Mouse (Mus musculus): ENCODE measurements at regions not wholly inside any gene's neighbourhood (a gene's known extent, or its start where the extent isn't known, plus 50 kb on each side); places are given as distances from the start of the nearest gene placed in this dataset.
A peak's percentile ranks its signal among the peaks of the same experiment; 100 is the strongest.

GRCm38 (mm10) chr3:132006191-132006590 is 78.9 kb upstream of the Dkk2 start:
- ATAC-seq (replicated peaks; ENCODE audit: low FRiP score) (no peak), DNase-seq (ENCODE audit: low spot score) (no peak)
- no peaks in the 10 kb centered on the region for H3K9me3 ChIP-seq (ENCODE audit: control insufficient read depth, low read length)
- no peaks in the 10 kb centered on the region for H3K27me3 ChIP-seq (replicated peaks; ENCODE audit: control insufficient read depth, insufficient read depth, low read length)
- H3K4me2 ChIP-seq = no peak overlapping the region
- no peaks in the 10 kb centered on the region for H3K4me1 ChIP-seq (replicated peaks; ENCODE audit: control insufficient read depth, insufficient read depth, low read length)
- no peak overlapping the region for H3K4me3 ChIP-seq (ENCODE audit: low read depth, low read length)
- H3K9ac ChIP-seq (ENCODE audit: low read depth, low read length) = no peak overlapping the region
- no peaks in the 10 kb centered on the region for H3K36me3 ChIP-seq (ENCODE audit: control insufficient read depth, insufficient read depth, low read length)
- H3K27ac ChIP-seq (ENCODE audit: low read depth, low read length) = no peak overlapping the region
- WGBS = 83% methylated on average over 7 of the region's 7 CpGs

- WGBS = 76% methylated on average over 11 of the region's 11 CpGs
- ATAC-seq (replicated peaks; ENCODE audit: low FRiP score) = no peak
- no peak overlapping the region for H3K27ac ChIP-seq (ENCODE audit: low read depth, low read length)
Measured at GRCm38 (mm10) chr3:132006912-132007311, 78.2 kb upstream of the Dkk2 start.

GRCm38 (mm10) chr3:132007356-132007755 is 77.7 kb upstream of the Dkk2 start:
- no peak overlapping the region for H3K4me3 ChIP-seq (ENCODE audit: low read depth, low read length)
- no peak for ATAC-seq (replicated peaks; ENCODE audit: low FRiP score)
- WGBS = 75% methylated on average over 4 of the region's 4 CpGs
- H3K9ac ChIP-seq (ENCODE audit: low read depth, low read length) = no peak overlapping the region
- H3K4me2 ChIP-seq = no peak overlapping the region
- no peaks in the 10 kb centered on the region for H3K27me3 ChIP-seq (replicated peaks; ENCODE audit: control insufficient read depth, insufficient read depth, low read length)
- DNase-seq (ENCODE audit: low spot score) = no peak
- no peak overlapping the region for H3K27ac ChIP-seq (ENCODE audit: low read depth, low read length)
- H3K36me3 ChIP-seq (ENCODE audit: control insufficient read depth, insufficient read depth, low read length) = no peaks in the 10 kb centered on the region
- no peaks in the 10 kb centered on the region for H3K9me3 ChIP-seq (ENCODE audit: control insufficient read depth, low read length)
- no peaks in the 10 kb centered on the region for H3K4me1 ChIP-seq (replicated peaks; ENCODE audit: control insufficient read depth, insufficient read depth, low read length)

More at GRCm38 (mm10) chr3:132006912-132007311, 78.2 kb upstream of the Dkk2 start:
- no peaks in the 10 kb centered on the region for H3K27me3 ChIP-seq (replicated peaks; ENCODE audit: control insufficient read depth, insufficient read depth, low read length)
- no peak for DNase-seq (ENCODE audit: low spot score)
- no peaks in the 10 kb centered on the region for H3K4me1 ChIP-seq (replicated peaks; ENCODE audit: control insufficient read depth, insufficient read depth, low read length)
- no peak overlapping the region for H3K4me3 ChIP-seq (ENCODE audit: low read depth, low read length)
- H3K4me2 ChIP-seq = no peak overlapping the region
- no peaks in the 10 kb centered on the region for H3K9me3 ChIP-seq (ENCODE audit: control insufficient read depth, low read length)
- no peak overlapping the region for H3K9ac ChIP-seq (ENCODE audit: low read depth, low read length)
- H3K36me3 ChIP-seq (ENCODE audit: control insufficient read depth, insufficient read depth, low read length) = no peaks in the 10 kb centered on the region

GRCm38 (mm10) chr3:132015205-132015604 is 69.9 kb upstream of the Dkk2 start:
- DNase-seq (ENCODE audit: low spot score) (no peak), ATAC-seq (replicated peaks; ENCODE audit: low FRiP score) (no peak)
- WGBS = 53% methylated on average over 6 of the region's 6 CpGs
- H3K9me3 ChIP-seq (ENCODE audit: control insufficient read depth, low read length) = no peaks in the 10 kb centered on the region
- H3K4me1 ChIP-seq (replicated peaks; ENCODE audit: control insufficient read depth, insufficient read depth, low read length) = no peaks in the 10 kb centered on the region
- no peak overlapping the region for H3K4me2 ChIP-seq
- no peaks in the 10 kb centered on the region for H3K36me3 ChIP-seq (ENCODE audit: control insufficient read depth, insufficient read depth, low read length)
- H3K9ac ChIP-seq (ENCODE audit: low read depth, low read length) = no peak overlapping the region
- H3K27me3 ChIP-seq (replicated peaks; ENCODE audit: control insufficient read depth, insufficient read depth, low read length) = no peaks in the 10 kb centered on the region
- no peak overlapping the region for H3K4me3 ChIP-seq (ENCODE audit: low read depth, low read length)
- no peak overlapping the region for H3K27ac ChIP-seq (ENCODE audit: low read depth, low read length)

GRCm38 (mm10) chr3:132017485-132018261 is 67.4 kb upstream of the Dkk2 start:
- H3K9ac ChIP-seq (ENCODE audit: low read depth, low read length) = no peak overlapping the region
- DNase-seq (ENCODE audit: low spot score) (no peak), ATAC-seq (replicated peaks; ENCODE audit: low FRiP score) (no peak)
- no peak overlapping the region for H3K4me3 ChIP-seq (ENCODE audit: low read depth, low read length)
- H3K9me3 ChIP-seq (ENCODE audit: control insufficient read depth, low read length) = no peaks in the 10 kb centered on the region
- WGBS = 50% methylated on average over 15 of the region's 15 CpGs
- no peaks in the 10 kb centered on the region for H3K27me3 ChIP-seq (replicated peaks; ENCODE audit: control insufficient read depth, insufficient read depth, low read length)
- no peaks in the 10 kb centered on the region for H3K4me1 ChIP-seq (replicated peaks; ENCODE audit: control insufficient read depth, insufficient read depth, low read length)
- no peaks in the 10 kb centered on the region for H3K36me3 ChIP-seq (ENCODE audit: control insufficient read depth, insufficient read depth, low read length)
- no peak overlapping the region for H3K27ac ChIP-seq (ENCODE audit: low read depth, low read length)
- H3K4me2 ChIP-seq = no peak overlapping the region

GRCm38 (mm10) chr3:132018505-132018904 is 66.6 kb upstream of the Dkk2 start:
- DNase-seq (ENCODE audit: low spot score) (no peak), ATAC-seq (replicated peaks; ENCODE audit: low FRiP score) (no peak)
- H3K27me3 ChIP-seq (replicated peaks; ENCODE audit: control insufficient read depth, insufficient read depth, low read length) = no peaks in the 10 kb centered on the region
- H3K36me3 ChIP-seq (ENCODE audit: control insufficient read depth, insufficient read depth, low read length) = no peaks in the 10 kb centered on the region
- H3K4me1 ChIP-seq (replicated peaks; ENCODE audit: control insufficient read depth, insufficient read depth, low read length) = no peaks in the 10 kb centered on the region
- H3K4me3 ChIP-seq (ENCODE audit: low read depth, low read length) = no peak overlapping the region
- H3K9ac ChIP-seq (ENCODE audit: low read depth, low read length) = no peak overlapping the region
- no peaks in the 10 kb centered on the region for H3K9me3 ChIP-seq (ENCODE audit: control insufficient read depth, low read length)
- no peak overlapping the region for H3K27ac ChIP-seq (ENCODE audit: low read depth, low read length)
- H3K4me2 ChIP-seq = no peak overlapping the region
- 89% methylated on average over 2 of the region's 2 CpGs for WGBS

GRCm38 (mm10) chr3:132022032-132022431 is 63.1 kb upstream of the Dkk2 start:
- no peak overlapping the region for H3K27ac ChIP-seq (ENCODE audit: low read depth, low read length)
- H3K36me3 ChIP-seq (ENCODE audit: control insufficient read depth, insufficient read depth, low read length) = no peaks in the 10 kb centered on the region
- H3K4me3 ChIP-seq (ENCODE audit: low read depth, low read length) = no peak overlapping the region
- ATAC-seq (replicated peaks; ENCODE audit: low FRiP score) (peak; percentile 41; the same call in 1 of the 2 replicates), DNase-seq (ENCODE audit: low spot score) (no peak)
- H3K4me1 ChIP-seq (replicated peaks; ENCODE audit: control insufficient read depth, insufficient read depth, low read length) = no peaks in the 10 kb centered on the region
- no peaks in the 10 kb centered on the region for H3K9me3 ChIP-seq (ENCODE audit: control insufficient read depth, low read length)
- H3K4me2 ChIP-seq = no peak overlapping the region
- no peak overlapping the region for H3K9ac ChIP-seq (ENCODE audit: low read depth, low read length)
- WGBS = 39% methylated on average over 4 of the region's 4 CpGs
- H3K27me3 ChIP-seq (replicated peaks; ENCODE audit: control insufficient read depth, insufficient read depth, low read length) = no peaks in the 10 kb centered on the region

GRCm38 (mm10) chr3:132023342-132023741 is 61.8 kb upstream of the Dkk2 start:
- Histone ChIP-seq H3K9ac (ENCODE audit: low read depth, low read length) (no peak overlapping the region), H3K9me3 (ENCODE audit: control insufficient read depth, low read length) (no peaks in the 10 kb centered on the region), H3K4me1 (replicated peaks; ENCODE audit: control insufficient read depth, insufficient read depth, low read length) (no peaks in the 10 kb centered on the region), H3K27ac (ENCODE audit: low read depth, low read length) (no peak overlapping the region), H3K27me3 (replicated peaks; ENCODE audit: control insufficient read depth, insufficient read depth, low read length) (no peaks in the 10 kb centered on the region), H3K36me3 (ENCODE audit: control insufficient read depth, insufficient read depth, low read length) (no peaks in the 10 kb centered on the region), H3K4me2 (no peak overlapping the region), H3K4me3 (ENCODE audit: low read depth, low read length) (no peak overlapping the region)
- ATAC-seq (replicated peaks; ENCODE audit: low FRiP score) = no peak
- WGBS = 76% methylated on average over 6 of the region's 6 CpGs
- DNase-seq (ENCODE audit: low spot score) = no peak

GRCm38 (mm10) chr3:132029112-132029511 is 56.0 kb upstream of the Dkk2 start:
- WGBS = 82% methylated on average over 3 of the region's 3 CpGs
- Histone ChIP-seq H3K4me2 (no peak overlapping the region), H3K27ac (ENCODE audit: low read depth, low read length) (no peak overlapping the region), H3K9me3 (ENCODE audit: control insufficient read depth, low read length) (no peaks in the 10 kb centered on the region), H3K4me1 (replicated peaks; ENCODE audit: control insufficient read depth, insufficient read depth, low read length) (no peaks in the 10 kb centered on the region), H3K9ac (ENCODE audit: low read depth, low read length) (no peak overlapping the region), H3K36me3 (ENCODE audit: control insufficient read depth, insufficient read depth, low read length) (no peaks in the 10 kb centered on the region), H3K4me3 (ENCODE audit: low read depth, low read length) (no peak overlapping the region), H3K27me3 (replicated peaks; ENCODE audit: control insufficient read depth, insufficient read depth, low read length) (no peaks in the 10 kb centered on the region)
- DNase-seq (ENCODE audit: low spot score) (no peak), ATAC-seq (replicated peaks; ENCODE audit: low FRiP score) (no peak)

Data from liver, embryonic 11.5 days (tissue).